Mouse (Mus musculus) neutrophil, adult 5-6 weeks (primary cell): ENCODE results near the gene Lcn5. TPM values are rescaled to one million over a fixed set of nuclear protein-coding genes. Genes with fewer than 3 reads are reported as not detected.
"Not testable (repeated sequence)": the region's sequence is repeated elsewhere in the genome, so short reads cannot be mapped to it uniquely, and the experiment has no call there.

Experiments used
- ATAC-seq: fragments of 151-379, 151-347 bp; 2 replicates; pipeline ENCODE4 v1.8.0; 2017; ENCODE audit warnings: mild to moderate bottlenecking, moderate TSS enrichment; ENCODE audit not compliant: insufficient number of reproducible peaks, poor library complexity, low FRiP score, severe bottlenecking; ENCODE audit errors: extremely low read depth
- total RNA-seq: library from RNA; stranded (forward); fragments of 200-1000 nt; gene quantifications from 2 replicates; pipeline ENCODE4 v1.2.3, GENCODE M21; 2017

The Lcn5 gene
- total RNA-seq, 1 experiment from 2014 or later: not detected

- ATAC-seq: no peak
These were observed 6.4 kb downstream of the Lcn5 start for GRCm38 (mm10) chr2:25664125-25664524.

GRCm38 (mm10) chr2:25666516-25666915 is 8.8 kb downstream of the Lcn5 start:
- no peak for ATAC-seq

GRCm38 (mm10) chr2:25676486-25676885 is 18.7 kb downstream of the Lcn5 start, which contains the start of gene Lcn6:
TSS of gene Lcn6 (plus strand) at chr2:25676786.
- no peak for ATAC-seq

DNA sequence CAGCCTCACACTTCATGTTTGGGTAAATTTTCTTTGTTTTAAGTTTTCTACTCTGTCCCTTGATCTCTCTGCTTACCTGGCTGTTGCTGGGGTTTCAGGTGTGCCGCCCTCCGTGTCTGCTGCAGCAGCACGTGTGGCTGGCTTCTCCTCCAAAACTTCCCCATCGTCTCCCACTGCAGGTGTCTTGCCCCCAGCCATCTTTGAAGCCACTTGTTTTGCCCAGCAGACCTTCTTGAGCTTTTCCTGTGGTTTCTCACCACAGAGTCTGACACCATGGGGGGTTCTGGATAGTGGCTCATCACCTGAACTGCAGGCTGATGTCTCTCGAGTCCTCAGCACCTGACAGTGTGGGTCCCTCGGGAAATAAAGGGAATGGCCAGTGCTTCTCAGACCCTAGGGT is 21.8 kb downstream of the Lcn5 start:
- no peak for ATAC-seq

- no peak for ATAC-seq
These were observed 24.7 kb downstream of the Lcn5 start, which contains the start of gene Lcn10 for GRCm38 (mm10) chr2:25682426-25682825. TSS of gene Lcn10 (plus strand) at chr2:25682726.

GRCm38 (mm10) chr2:25686941-25687340 is 29.2 kb downstream of the Lcn5 start:
- no peak for ATAC-seq

- peak; percentile 47; the same call in 1 of the 2 replicates for ATAC-seq
These were observed 36.9 kb downstream of the Lcn5 start for GRCm38 (mm10) chr2:25694605-25695004.

GRCm38 (mm10) chr2:25696951-25697350 is 39.2 kb downstream of the Lcn5 start:
- ATAC-seq: no peak

DNA sequence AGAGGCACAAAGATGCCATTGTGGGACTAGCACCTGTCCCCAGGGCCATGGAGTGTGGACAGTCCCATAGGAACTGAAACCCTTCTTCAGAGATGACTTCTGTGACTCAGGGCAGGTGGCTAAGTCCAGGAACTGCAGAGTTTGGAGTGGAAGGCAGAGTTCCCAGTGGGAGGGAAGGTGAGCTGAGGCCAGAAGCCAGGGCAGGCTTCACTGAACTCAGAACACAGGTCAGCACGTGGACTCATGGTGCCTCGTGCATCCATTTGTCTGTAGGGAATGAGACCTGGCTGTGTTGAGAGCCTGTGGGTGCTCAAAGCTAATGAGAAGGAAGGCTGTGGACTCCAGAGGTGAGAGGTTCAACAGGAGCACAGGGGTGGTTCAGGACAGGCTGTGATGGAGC is 40.9 kb downstream of the Lcn5 start:
- ATAC-seq: no peak

DNA sequence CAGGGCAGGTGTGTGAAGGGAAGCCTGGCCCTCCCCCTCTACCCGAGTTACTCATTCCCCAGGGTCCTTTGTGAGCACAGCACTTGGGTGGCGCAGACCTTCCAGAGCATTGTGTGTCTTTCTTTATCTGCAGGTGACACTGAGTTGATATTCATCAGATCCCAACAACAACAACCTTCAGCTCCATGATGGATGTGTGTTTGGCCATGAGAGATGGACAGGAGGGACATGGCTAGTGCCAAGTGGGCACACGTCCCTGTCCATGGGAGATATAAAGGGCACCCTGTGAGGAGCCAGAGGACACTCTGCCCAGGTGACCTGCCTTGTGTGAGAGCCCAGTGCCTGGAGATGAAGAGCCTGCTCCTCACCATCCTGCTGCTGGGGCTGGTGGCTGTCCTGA is 42.0 kb downstream of the Lcn5 start, which contains the start of gene Obp2a:
Obp2a (plus strand) TSS at position 301 of the 400 bp plus-strand sequence.
- not testable (repeated sequence) for ATAC-seq

DNA sequence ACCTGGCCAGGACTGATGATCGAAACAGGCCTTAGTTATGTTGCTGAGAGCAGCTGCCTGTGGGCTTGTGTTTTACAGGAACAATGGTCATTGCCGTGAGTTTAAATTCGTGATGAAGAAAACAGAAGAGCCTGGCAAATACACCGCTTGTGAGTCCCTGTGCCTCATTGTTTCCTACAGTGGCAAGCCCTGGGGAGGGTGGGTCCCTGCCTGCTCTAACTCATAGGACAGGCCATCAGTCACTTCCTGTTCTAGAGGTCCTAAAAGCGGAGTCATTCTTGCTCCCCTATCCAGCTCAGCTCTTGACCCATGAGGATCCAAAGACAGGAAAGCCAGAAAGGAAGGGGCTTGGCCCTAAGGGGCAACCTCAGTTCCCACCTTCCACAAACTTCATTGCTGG is 43.2 kb downstream of the Lcn5 start:
- no peak for ATAC-seq

- no peak for ATAC-seq
These were observed 46.0 kb downstream of the Lcn5 start for GRCm38 (mm10) chr2:25703706-25704105.

DNA sequence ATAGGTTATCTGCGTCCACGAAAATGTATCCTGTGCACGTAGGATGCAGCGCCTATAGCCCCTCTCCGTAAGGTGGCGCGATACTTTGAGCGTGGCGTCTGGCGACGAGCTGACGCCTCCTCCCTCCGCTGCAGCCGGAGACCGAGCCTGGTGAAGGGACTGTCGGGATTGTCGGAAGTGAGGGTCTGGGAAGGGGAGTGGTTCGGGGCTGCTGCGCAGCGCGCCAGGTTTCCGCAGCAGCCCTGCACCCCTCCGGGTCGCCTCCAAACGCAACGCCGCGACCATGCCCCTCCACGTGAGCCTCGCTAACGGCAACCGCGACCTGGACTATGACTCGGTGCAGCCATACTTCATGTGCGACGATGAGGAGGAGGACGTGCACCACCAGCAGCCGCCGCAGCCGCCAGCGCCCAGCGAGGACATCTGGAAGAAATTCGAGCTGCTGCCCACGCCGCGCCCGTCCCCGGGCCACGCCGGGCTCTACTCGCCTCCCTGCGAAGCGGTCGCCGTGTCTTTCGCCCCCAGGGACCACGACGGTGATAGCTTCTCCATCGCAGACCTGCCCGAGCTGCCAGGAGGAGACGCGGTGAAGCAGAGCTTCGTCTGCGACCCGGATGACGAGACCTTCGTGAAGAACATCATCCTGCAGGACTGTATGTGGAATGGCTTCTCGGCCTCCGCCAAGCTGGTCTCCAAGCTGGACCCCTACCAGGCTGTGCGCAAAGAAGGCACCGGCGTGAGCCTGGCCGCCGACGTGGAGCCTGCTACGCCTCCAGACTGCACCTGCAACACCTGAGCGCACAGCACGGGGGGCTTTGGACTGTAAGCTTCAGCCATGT is 49.1 kb downstream of the Lcn5 start, which contains the start of gene Bmyc:
Bmyc (plus strand) TSS at position 97 of the 839 bp plus-strand sequence.
- peak; percentile 68 for ATAC-seq

GRCm38 (mm10) chr2:25708121-25708520 is 50.4 kb downstream of the Lcn5 start:
- peak; percentile 57 for ATAC-seq

GRCm38 (mm10) chr2:25709056-25709455 is 51.3 kb downstream of the Lcn5 start:
- not testable (repeated sequence) for ATAC-seq

- not testable (repeated sequence) for ATAC-seq
These were observed 52.0 kb downstream of the Lcn5 start for GRCm38 (mm10) chr2:25709791-25710190.

Other genes starting within 250 kb of the Lcn5 start
- 4.0 and 4.5 TPM in 2 replicates for gene Fut7, start 234.7 kb upstream of the Lcn5 start, total RNA-seq
- gene Abca2, start 229.2 kb upstream of the Lcn5 start, total RNA-seq: 15.7 and 21.4 TPM in 2 replicates
- not detected in 2 replicates for gene Clic3, start 201.1 kb upstream of the Lcn5 start, total RNA-seq
- gene Paxx, start 196.9 kb upstream of the Lcn5 start, total RNA-seq: 38.3 and 54.9 TPM in 2 replicates
- not detected in 2 replicates for gene Ptgds, start 187.9 kb upstream of the Lcn5 start, total RNA-seq
- not detected in 2 replicates for gene Lcn12, start 164.0 kb upstream of the Lcn5 start, total RNA-seq
- 37.1 and 43.1 TPM in 2 replicates for gene Fbxw5, start 157.2 kb upstream of the Lcn5 start, total RNA-seq
- gene C8g, start 156.2 kb upstream of the Lcn5 start, total RNA-seq: 0.98 TPM in 1 of 2 replicates, not detected in the other
- 28.1 and 30.4 TPM in 2 replicates for gene Traf2, start 111.0 kb upstream of the Lcn5 start, total RNA-seq
- 66.3 and 85.4 TPM in 2 replicates for gene Edf1, start 100.1 kb upstream of the Lcn5 start, total RNA-seq
- 4.5 and 5.4 TPM in 2 replicates for gene Mamdc4, start 83.1 kb upstream of the Lcn5 start, total RNA-seq
- 0.61 and 1.5 TPM in 2 replicates for gene Phpt1, start 82.7 kb upstream of the Lcn5 start, total RNA-seq
- 0.25 TPM in 1 of 2 replicates, not detected in the other for gene Ajm1, start 76.2 kb upstream of the Lcn5 start, total RNA-seq
- 44.4 and 65.6 TPM in 2 replicates for gene Rabl6, start 49.4 kb upstream of the Lcn5 start, total RNA-seq
- gene Ccdc183, start 40.3 kb upstream of the Lcn5 start, total RNA-seq: not detected in 2 replicates
- gene Tmem141, start 35.9 kb upstream of the Lcn5 start, total RNA-seq: 1.2 and 2.0 TPM in 2 replicates
- not detected in 2 replicates for gene Fcna, start 29.9 kb upstream of the Lcn5 start, total RNA-seq
- gene Lcn8, start 4.8 kb upstream of the Lcn5 start, total RNA-seq: not detected in 2 replicates
- gene Lcn6, start 18.8 kb downstream of the Lcn5 start, total RNA-seq: not detected in 2 replicates
- not detected in 2 replicates for gene Lcn10, start 24.8 kb downstream of the Lcn5 start, total RNA-seq
- gene Obp2a, start 42.1 kb downstream of the Lcn5 start, total RNA-seq: not detected in 2 replicates
- gene Bmyc, start 48.8 kb downstream of the Lcn5 start, total RNA-seq: 10.3 and 14.4 TPM in 2 replicates
- gene Obp2b, start 79.1 kb downstream of the Lcn5 start, total RNA-seq: not detected in 2 replicates
- not detected in 2 replicates for gene Lcn3, start 107.6 kb downstream of the Lcn5 start, total RNA-seq
- not detected in 2 replicates for gene Lcn11, start 119.1 kb downstream of the Lcn5 start, total RNA-seq
- not detected in 2 replicates for gene Gm13539, start 124.3 kb downstream of the Lcn5 start, total RNA-seq
- not detected in 2 replicates for gene Glt6d1, start 157.9 kb downstream of the Lcn5 start, total RNA-seq
- gene Lcn9, start 165.2 kb downstream of the Lcn5 start, total RNA-seq: not detected in 2 replicates
- not detected in 2 replicates for gene Sohlh1, start 189.3 kb downstream of the Lcn5 start, total RNA-seq
- gene Kcnt1, start 205.8 kb downstream of the Lcn5 start, total RNA-seq: not detected in 2 replicates